Mouse (Mus musculus): Measurements from ENCODE around the gene Hist1h2bn. TPM values are rescaled to one million over a fixed set of nuclear protein-coding genes. Genes with fewer than 3 reads are reported as not detected.
A peak's percentile ranks its signal among the peaks of the same experiment; 100 is the strongest.
"Not testable (repeated sequence)": the region's sequence is repeated elsewhere in the genome, so short reads cannot be mapped to it uniquely, and the experiment has no call there.

Gene Hist1h2bn
- 2.2 TPM in 1 of 2 replicates, not detected in the other for polyA plus RNA-seq (2014; fragmentation: Nextera tagmentation; extraction: Ambion mirVana)

DNA sequence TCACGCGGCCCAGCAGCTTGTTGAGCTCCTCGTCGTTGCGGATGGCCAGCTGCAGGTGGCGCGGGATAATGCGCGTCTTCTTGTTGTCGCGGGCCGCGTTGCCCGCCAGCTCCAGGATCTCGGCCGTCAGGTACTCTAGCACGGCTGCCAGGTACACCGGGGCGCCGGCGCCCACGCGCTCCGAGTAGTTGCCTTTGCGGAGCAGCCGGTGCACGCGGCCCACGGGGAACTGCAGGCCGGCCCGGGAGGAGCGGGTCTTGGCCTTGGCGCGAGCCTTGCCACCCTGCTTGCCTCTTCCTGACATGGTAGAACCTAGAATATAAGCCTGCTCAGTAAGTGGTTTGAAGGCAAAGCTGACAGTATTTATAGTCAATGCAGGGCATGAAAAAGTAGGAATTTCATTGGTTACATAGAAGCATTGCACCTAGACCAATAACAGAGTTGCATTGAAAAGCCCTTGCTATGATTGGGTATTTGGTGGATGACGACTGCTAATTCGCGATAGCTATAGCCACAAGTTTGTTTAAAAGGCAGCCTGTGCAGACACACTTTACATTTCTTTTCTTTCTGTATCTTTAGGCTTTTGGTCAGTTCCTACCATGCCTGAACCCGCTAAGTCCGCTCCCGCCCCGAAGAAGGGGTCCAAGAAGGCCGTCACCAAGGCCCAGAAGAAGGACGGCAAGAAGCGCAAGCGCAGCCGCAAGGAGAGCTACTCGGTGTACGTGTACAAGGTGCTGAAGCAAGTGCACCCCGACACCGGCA, at the start of gene Hist1h2bn, which contains the start of gene Hist1h2ak:
TSS of gene Hist1h2bn (plus strand) at position 600 of the 762 bp plus-strand sequence.
TSS of gene Hist1h2ak (minus strand) at position 304 of the 762 bp plus-strand sequence.
- H3K36me3 ChIP-seq (ENCODE audit: control insufficient read depth, insufficient read depth, low read length); H3K27me3 ChIP-seq (ENCODE audit: control insufficient read depth, insufficient read depth, low read length); H3K9me3 ChIP-seq (ENCODE audit: control insufficient read depth, low read length): not testable (repeated sequence)
- peaks cover 10% of the 10 kb centered on the region; the same call in 1 of the 2 replicates for H3K4me1 ChIP-seq (ENCODE audit: control insufficient read depth, insufficient read depth, low read length)
- DNase-seq (ENCODE audit: low spot score, missing footprints) (peak; percentile 96), ATAC-seq (ENCODE audit: low FRiP score) (peak; percentile 92)
- H3K9ac ChIP-seq (ENCODE audit: low read length): peak within 1 kb of the TSS; percentile 72
- H3K4me3 ChIP-seq (ENCODE audit: low read depth, low read length): peak within 1 kb of the TSS; percentile 44
- H3K27ac ChIP-seq (ENCODE audit: low read depth, low read length): peak within 1 kb of the TSS; percentile 91
- WGBS: under 1% methylated on average over 35 of the region's 50 CpGs
- H3K4me2 ChIP-seq: peak within 1 kb of the TSS; percentile 62

DNA sequence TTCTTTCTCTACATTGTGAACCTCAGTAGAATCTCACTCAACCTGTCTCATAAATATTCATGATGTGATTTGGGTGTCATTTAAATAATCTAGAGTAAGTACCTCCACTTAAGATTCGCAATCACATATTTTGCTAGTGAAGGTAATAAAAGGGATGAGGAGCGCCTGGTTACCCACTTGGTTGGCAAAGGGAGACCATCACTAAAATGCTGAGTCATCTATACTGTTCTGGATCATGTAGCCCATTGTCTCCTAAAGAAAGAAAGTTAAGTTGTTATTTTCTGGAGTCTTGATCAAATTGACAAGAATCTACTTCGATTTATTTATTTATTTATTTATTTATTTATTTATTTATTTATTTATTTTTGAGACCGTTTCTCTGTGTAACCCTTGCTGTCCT, 47.3 kb upstream of the Hist1h2bn start:
- Histone ChIP-seq H3K27me3 (ENCODE audit: control insufficient read depth, insufficient read depth, low read length) (no peaks in the 10 kb centered on the region), H3K27ac (ENCODE audit: low read depth, low read length) (no peak overlapping the region), H3K36me3 (ENCODE audit: control insufficient read depth, insufficient read depth, low read length) (no peaks in the 10 kb centered on the region), H3K4me3 (ENCODE audit: low read depth, low read length) (no peak overlapping the region), H3K9me3 (ENCODE audit: control insufficient read depth, low read length) (no peaks in the 10 kb centered on the region), H3K4me2 (no peak overlapping the region), H3K9ac (ENCODE audit: low read length) (no peak overlapping the region), H3K4me1 (ENCODE audit: control insufficient read depth, insufficient read depth, low read length) (no peaks in the 10 kb centered on the region; the same call in 1 of the 2 replicates)
- ATAC-seq (ENCODE audit: low FRiP score) (no peak), DNase-seq (ENCODE audit: low spot score, missing footprints) (no peak)
- WGBS: 73% methylated on average over 4 of the region's 4 CpGs

DNA sequence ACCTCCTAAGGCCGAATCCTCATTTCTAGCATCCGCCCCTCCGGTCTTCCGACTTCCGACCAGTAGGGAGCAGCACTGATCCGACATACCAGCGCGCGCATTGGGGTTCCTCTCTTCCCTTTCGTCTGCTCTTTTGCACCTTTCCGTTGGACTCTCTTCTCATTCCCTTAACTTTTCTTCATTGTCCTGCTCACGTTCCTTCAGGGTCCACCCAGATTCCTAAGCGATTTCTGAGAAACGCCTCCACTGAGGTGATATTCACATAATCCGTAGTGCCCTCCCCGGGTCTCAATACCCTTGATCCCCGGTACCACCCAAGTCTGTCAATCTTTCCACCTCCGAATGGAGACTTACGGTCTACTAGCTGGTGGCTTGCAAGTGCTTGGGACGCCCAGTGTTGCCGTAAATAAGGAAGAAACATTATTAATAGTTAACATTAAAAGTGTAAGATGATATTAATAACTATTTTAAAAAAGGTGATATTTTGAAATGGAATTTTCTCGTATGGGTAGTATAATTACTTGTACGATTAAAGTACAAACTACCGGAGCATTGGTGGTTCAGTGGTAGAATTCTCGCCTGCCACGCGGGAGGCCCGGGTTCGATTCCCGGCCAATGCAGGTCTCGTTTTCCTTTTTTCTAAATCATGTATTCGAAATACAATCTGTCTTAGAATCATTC, 43.8 kb upstream of the Hist1h2bn start:
- H3K36me3 ChIP-seq (ENCODE audit: control insufficient read depth, insufficient read depth, low read length): no peaks in the 10 kb centered on the region
- H3K9ac ChIP-seq (ENCODE audit: low read length): peak overlapping the region; percentile 68
- peak overlapping the region; percentile 61 for H3K4me3 ChIP-seq (ENCODE audit: low read depth, low read length)
- DNase-seq (ENCODE audit: low spot score, missing footprints) (peak; percentile 99), ATAC-seq (ENCODE audit: low FRiP score) (peak; percentile 80)
- H3K4me1 ChIP-seq (ENCODE audit: control insufficient read depth, insufficient read depth, low read length): peaks cover 4% of the 10 kb centered on the region
- no peaks in the 10 kb centered on the region for H3K27me3 ChIP-seq (ENCODE audit: control insufficient read depth, insufficient read depth, low read length)
- H3K9me3 ChIP-seq (ENCODE audit: control insufficient read depth, low read length): no peaks in the 10 kb centered on the region
- peak overlapping the region; percentile 39 for H3K4me2 ChIP-seq
- H3K27ac ChIP-seq (ENCODE audit: low read depth, low read length): peak overlapping the region; percentile 36; the same call in 1 of the 2 replicates
- under 1% methylated on average over 32 of the region's 32 CpGs for WGBS

DNA sequence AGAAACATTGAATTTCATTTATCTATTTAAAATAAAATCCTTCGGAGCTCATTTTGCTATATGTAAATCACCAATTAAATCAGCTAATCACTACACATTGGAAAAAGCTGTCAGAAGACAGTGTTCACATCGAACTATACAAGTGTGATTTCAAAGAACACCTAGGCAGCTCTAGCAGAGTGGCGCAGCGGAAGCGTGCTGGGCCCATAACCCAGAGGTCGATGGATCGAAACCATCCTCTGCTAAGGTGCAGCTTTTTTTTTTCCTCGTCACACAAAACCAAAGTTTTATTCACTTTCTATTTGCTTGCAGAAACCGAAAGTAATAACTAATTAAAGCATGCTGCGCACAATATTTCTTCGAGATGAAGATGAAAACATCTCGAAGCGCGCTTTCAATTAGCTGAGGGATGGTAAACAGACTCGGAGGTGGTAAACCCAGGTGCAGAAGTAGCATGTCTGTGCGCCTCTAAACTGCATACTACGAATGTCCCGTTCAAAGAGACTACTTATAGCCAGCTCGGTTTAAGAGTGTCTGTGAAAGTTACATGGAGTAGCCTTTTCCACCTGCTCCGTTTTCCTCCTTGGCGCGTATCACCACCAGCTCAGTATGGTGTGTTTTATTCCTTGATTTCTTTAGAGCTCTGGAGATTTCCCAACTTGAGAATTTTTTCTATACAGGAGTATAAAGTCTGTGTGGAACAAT, 43.0 kb upstream of the Hist1h2bn start:
- Histone ChIP-seq H3K4me1 (ENCODE audit: control insufficient read depth, insufficient read depth, low read length) (peaks cover 8% of the 10 kb centered on the region), H3K4me2 (peak overlapping the region; percentile 61), H3K36me3 (ENCODE audit: control insufficient read depth, insufficient read depth, low read length) (no peaks in the 10 kb centered on the region), H3K9me3 (ENCODE audit: control insufficient read depth, low read length) (no peaks in the 10 kb centered on the region), H3K27me3 (ENCODE audit: control insufficient read depth, insufficient read depth, low read length) (no peaks in the 10 kb centered on the region), H3K27ac (ENCODE audit: low read depth, low read length) (no peak overlapping the region), H3K4me3 (ENCODE audit: low read depth, low read length) (peak overlapping the region; percentile 43), H3K9ac (ENCODE audit: low read length) (peak overlapping the region; percentile 57)
- 2% methylated on average over 22 of the region's 22 CpGs for WGBS
- ATAC-seq (ENCODE audit: low FRiP score): peak; percentile 82
- DNase-seq (ENCODE audit: low spot score, missing footprints): peak; percentile 99

DNA sequence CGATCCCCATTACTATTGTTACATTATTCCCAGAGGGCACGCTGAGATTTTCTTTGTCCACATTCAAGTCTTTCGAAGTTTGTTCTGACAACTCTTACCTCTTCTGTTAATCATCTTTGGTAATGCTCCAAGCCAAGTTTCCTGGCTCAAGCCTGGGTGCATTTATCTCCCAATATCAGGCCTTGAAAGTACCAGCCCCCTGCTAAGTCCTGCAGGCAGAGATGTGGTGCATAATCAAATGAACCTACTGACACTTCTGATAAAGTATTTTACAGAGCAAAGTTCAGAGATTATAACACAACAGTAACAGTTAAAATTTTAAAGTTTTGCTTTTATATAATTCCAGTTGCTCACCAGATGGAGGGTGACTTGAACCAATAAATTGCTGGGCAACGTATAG, 42.2 kb upstream of the Hist1h2bn start:
- Histone ChIP-seq H3K36me3 (ENCODE audit: control insufficient read depth, insufficient read depth, low read length) (no peaks in the 10 kb centered on the region), H3K9ac (ENCODE audit: low read length) (no peak overlapping the region), H3K4me1 (ENCODE audit: control insufficient read depth, insufficient read depth, low read length) (peaks cover 8% of the 10 kb centered on the region), H3K4me2 (peak overlapping the region; percentile 61), H3K4me3 (ENCODE audit: low read depth, low read length) (peak overlapping the region; percentile 43), H3K27ac (ENCODE audit: low read depth, low read length) (no peak overlapping the region), H3K27me3 (ENCODE audit: control insufficient read depth, insufficient read depth, low read length) (no peaks in the 10 kb centered on the region), H3K9me3 (ENCODE audit: control insufficient read depth, low read length) (no peaks in the 10 kb centered on the region)
- ATAC-seq (ENCODE audit: low FRiP score) (no peak), DNase-seq (ENCODE audit: low spot score, missing footprints) (no peak)
- 28% methylated on average over 4 of the region's 4 CpGs for WGBS

DNA sequence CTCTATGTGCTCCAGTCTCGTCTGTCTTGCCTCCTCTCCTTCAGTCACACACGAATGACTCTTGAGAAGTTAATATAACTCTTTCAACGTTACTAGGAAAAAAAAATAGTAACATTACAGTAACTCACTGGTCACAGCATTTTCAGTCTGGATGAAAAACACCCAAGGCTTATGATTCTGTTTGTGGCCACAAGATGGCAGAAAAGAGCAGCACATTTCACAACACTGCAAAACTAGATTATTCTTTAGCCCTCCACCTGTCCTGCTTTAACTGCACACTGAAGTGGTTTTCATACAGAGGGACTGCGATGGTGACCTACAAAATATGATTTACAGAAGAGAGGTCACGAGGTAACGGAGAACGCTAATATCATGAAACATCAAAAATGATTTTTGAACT, 39.2 kb upstream of the Hist1h2bn start:
- H3K4me1 ChIP-seq (ENCODE audit: control insufficient read depth, insufficient read depth, low read length): peaks cover 16% of the 10 kb centered on the region

DNA sequence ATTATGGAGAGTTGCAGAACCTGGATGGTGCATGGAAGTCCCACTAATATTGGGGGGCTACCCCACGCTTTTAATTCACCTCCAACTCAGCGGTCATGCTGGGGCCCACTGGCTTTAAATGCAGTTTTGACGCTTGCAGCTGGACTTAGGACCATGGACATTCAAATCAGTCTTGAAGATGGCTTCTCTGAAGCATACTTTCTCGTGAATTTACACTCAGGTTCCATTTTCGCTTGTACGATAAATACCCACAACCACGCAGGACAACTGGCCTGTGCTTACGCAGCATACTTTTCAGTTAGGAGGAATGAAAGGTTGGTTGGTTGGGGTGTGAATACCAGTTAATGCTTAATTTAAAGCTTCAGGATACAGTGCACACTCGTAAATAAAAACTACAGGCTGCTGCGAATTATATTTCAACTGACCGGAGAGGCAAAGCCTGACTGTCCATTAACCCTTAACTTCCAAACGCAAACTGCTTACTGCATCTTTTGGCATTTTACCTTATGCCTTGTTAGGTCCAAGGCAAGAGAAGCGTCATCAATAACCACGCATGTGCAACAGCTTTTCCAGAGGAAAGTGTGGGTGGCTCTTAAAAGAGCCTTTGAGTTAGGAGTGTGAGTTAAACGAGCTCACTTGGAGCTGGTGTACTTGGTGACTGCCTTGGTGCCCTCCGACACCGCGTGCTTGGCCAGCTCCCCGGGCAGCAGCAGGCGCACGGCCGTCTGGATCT, 38.6 kb upstream of the Hist1h2bn start:
- Histone ChIP-seq H3K27ac (ENCODE audit: low read depth, low read length) (peak overlapping the region; percentile 92), H3K9ac (ENCODE audit: low read length) (peak overlapping the region; percentile 75), H3K4me2 (peak overlapping the region; percentile 80), H3K4me1 (ENCODE audit: control insufficient read depth, insufficient read depth, low read length) (peaks cover 16% of the 10 kb centered on the region), H3K4me3 (ENCODE audit: low read depth, low read length) (peak overlapping the region; percentile 44), H3K36me3 (ENCODE audit: control insufficient read depth, insufficient read depth, low read length) (no peaks in the 10 kb centered on the region), H3K27me3 (ENCODE audit: control insufficient read depth, insufficient read depth, low read length) (no peaks in the 10 kb centered on the region), H3K9me3 (ENCODE audit: control insufficient read depth, low read length) (no peaks in the 10 kb centered on the region)
- DNase-seq (ENCODE audit: low spot score, missing footprints): peak; percentile 94
- ATAC-seq (ENCODE audit: low FRiP score): no peak
- under 1% methylated on average over 22 of the region's 22 CpGs for WGBS

More for the DNA sequence above, 39.2 kb upstream of the Hist1h2bn start:
- H3K9ac ChIP-seq (ENCODE audit: low read length): peak overlapping the region; percentile 75
- no peaks in the 10 kb centered on the region for H3K36me3 ChIP-seq (ENCODE audit: control insufficient read depth, insufficient read depth, low read length)
- H3K4me2 ChIP-seq: peak overlapping the region; percentile 80
- peak overlapping the region; percentile 92 for H3K27ac ChIP-seq (ENCODE audit: low read depth, low read length)
- peak; percentile 95 for DNase-seq (ENCODE audit: low spot score, missing footprints)
- no peaks in the 10 kb centered on the region for H3K9me3 ChIP-seq (ENCODE audit: control insufficient read depth, low read length)
- peak overlapping the region; percentile 44 for H3K4me3 ChIP-seq (ENCODE audit: low read depth, low read length)
- H3K27me3 ChIP-seq (ENCODE audit: control insufficient read depth, insufficient read depth, low read length): no peaks in the 10 kb centered on the region
- 2% methylated on average over 7 of the region's 7 CpGs for WGBS
- ATAC-seq (ENCODE audit: low FRiP score): no peak

DNA sequence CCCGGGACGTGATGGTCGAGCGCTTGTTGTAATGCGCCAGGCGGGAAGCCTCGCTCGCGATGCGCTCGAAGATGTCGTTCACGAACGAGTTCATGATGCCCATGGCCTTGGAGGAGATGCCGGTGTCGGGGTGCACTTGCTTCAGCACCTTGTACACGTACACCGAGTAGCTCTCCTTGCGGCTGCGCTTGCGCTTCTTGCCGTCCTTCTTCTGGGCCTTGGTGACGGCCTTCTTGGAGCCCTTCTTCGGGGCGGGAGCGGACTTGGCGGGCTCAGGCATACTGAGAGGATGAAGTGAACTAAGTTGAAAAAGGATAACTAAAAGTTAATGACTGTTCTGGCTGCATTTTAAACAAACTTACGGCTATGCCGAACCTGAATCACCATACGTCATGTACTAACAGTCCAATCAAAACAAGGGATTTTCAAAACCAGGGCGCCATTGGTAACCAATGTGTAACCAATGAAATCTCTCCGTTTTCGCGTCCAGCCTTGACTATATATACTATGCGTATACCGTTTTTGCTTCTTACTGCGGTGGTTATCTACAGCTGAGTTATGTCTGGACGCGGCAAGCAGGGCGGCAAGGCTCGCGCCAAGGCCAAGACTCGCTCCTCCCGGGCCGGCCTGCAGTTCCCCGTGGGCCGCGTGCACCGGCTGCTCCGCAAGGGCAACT, 37.9 kb upstream of the Hist1h2bn start, which contains the start of the genes Hist1h2bl and Hist1h2ai:
TSS of gene Hist1h2bl (minus strand) at position 280 of the 676 bp plus-strand sequence.
TSS of gene Hist1h2ai (plus strand) at position 559 of the 676 bp plus-strand sequence.
- H3K9ac ChIP-seq (ENCODE audit: low read length): peak within 1 kb of the TSS; percentile 84
- peaks cover 18% of the 10 kb centered on the region for H3K4me1 ChIP-seq (ENCODE audit: control insufficient read depth, insufficient read depth, low read length)

More for the DNA sequence above, 37.9 kb upstream of the Hist1h2bn start, which contains the start of the genes Hist1h2bl and Hist1h2ai:
- peak within 1 kb of the TSS; percentile 94 for H3K27ac ChIP-seq (ENCODE audit: low read depth, low read length)
- peak within 1 kb of the TSS; percentile 89 for H3K4me2 ChIP-seq
- ATAC-seq (ENCODE audit: low FRiP score) (peak; percentile 93), DNase-seq (ENCODE audit: low spot score, missing footprints) (peak; percentile 98)
- H3K36me3 ChIP-seq (ENCODE audit: control insufficient read depth, insufficient read depth, low read length); H3K27me3 ChIP-seq (ENCODE audit: control insufficient read depth, insufficient read depth, low read length); H3K9me3 ChIP-seq (ENCODE audit: control insufficient read depth, low read length): not testable (repeated sequence)
- peak within 1 kb of the TSS; percentile 44 for H3K4me3 ChIP-seq (ENCODE audit: low read depth, low read length)
- under 1% methylated on average over 26 of the region's 50 CpGs for WGBS

All from midbrain, embryonic 11.5 days (tissue).